Mouse (Mus musculus) frontal cortex, postnatal 10 days (tissue): Measurements from ENCODE around the gene Lyve1.

Experiments
- DNase-seq, 2 experiments: peaks; one replicate each; pipeline ENCODE4 v3.0.0; 2022; ENCODE audit warnings: low spot score in 2 of 2, mixed read lengths in 1 of 2

Gene Lyve1

DNA sequence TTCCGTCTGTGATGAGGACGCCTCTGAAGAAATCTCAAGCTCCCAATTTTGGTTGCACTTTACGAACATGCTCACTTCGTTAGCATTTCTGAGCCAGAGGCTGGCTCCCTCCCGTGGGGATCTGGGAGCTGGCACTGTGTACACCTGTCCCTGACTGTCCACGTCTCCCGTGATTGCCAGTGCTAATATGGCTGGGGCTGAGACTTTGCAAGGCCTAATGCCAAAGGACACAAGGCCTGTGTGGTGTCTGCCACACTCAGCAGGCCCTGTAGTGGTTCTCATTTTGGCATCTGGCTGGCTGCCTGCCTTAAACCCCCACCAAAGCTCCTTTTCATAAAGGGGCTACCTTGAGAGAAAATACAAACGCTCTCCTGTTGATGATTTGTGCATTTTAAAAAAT lies 52.0 kb downstream of the Lyve1 start:
- peak in 1 of 2 experiments; percentile 5 for DNase-seq

DNA sequence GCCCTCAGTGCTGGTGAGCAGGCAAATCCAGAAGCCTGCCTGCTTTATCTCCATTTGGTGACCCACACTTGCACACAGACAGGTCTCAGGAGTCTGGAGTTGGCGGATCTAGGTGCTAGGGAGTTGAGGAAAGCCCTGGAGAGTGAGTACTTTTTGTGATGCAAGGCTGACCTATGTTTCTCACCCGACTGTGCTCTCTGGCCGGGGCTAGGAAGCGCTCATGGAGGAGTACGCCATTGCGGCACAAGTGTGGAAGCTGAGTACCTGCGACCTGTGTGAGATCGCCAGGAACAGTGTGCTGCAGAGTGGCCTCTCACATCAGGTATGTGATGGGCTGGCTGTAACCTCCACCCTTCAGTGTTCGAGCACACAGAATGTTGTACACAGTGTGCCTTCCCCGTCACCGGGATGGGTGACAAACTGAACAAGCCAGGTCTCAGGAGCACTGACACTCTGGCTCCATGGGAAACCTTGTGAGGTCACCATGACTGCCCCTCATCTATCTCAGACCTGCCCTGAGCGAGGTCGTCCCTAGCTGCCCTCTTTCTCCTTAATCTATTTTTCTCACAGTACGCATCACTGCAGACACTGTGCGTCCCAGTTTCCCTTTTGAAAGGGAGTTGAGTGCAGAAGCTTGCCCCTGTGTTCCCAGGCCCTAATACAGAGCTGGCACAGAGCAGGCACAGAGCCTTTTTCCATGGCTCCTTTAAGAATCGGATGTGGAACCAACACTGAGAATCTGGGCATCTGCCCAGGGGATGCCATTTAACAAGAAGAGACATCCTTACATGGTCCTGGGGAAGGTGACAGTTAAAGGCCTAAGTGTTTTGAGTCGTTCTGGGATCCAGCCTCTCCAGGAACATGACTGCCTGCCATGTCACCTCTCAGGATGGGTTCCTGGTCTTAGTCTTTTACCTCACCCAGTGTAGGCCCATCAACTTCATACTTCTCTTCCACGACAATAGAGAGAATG lies 53.2 kb downstream of the Lyve1 start:
- DNase-seq, result no peak

DNA sequence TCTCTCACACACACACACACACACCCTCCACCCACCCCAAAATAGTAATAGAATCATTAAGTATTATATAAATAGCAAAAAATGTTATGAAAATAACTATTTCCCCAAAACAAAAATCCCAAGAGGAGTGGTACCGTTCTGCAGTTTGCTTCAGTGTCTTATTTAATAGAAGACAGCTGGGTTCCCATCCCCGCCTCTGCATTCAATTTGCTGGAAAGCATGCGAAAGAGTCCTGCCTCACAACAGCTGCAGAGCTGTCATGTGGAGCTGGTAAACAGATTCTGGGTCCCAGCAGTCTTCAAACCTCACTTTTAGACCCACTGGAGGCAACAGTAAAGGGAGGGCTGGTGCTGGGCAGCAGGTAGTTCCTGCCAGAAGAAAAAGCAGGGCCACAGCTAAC lies 54.1 kb downstream of the Lyve1 start:
- no peak for DNase-seq

DNA sequence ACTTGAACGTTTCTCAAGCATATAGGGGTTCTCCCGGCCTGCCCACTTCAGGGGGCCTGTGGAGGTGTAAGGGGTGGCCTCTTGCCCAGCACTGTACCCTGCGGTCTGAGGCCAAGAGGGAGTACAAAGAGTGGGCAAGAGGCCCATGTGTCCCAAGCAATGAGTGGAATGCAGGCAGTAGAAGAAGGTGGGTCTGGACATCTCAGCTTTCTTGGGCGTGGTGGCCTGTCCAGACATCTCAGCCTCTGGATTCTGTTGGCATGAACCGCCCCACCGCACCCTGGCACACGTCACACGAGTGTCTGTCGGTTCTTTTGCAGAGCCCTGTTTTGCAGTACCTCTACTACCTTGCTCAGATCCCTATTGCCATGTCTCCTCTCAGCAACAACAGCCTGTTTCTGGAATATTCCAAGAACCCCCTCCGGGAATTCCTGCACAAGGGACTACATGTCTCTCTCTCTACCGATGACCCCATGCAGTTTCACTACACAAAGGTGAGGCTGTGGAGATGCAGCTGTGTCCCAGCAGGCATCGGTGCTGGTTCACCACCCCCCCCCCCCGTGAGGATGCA lies 55.5 kb downstream of the Lyve1 start:
- DNase-seq, result no peak

DNA sequence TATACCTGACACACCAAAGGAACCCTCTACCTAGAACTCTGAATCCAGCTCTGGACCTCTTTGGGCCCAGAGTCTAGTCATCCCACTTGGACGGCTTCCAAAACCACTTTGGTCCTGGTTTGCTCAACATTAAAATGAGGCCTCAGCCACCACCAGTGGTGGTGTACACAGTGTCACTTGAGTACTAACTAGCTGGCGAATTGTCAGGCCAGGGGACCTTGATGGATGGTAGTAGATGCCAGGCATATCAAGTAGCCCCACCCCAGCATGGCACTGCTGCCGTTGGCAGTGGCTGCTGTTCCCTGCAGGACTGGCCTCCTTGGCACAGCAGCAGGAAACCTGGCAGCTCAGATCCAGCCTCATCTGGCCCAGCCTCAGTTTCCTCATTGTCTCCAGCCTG lies 58.8 kb downstream of the Lyve1 start:
- peak; percentile 52 to 72 for DNase-seq

DNA sequence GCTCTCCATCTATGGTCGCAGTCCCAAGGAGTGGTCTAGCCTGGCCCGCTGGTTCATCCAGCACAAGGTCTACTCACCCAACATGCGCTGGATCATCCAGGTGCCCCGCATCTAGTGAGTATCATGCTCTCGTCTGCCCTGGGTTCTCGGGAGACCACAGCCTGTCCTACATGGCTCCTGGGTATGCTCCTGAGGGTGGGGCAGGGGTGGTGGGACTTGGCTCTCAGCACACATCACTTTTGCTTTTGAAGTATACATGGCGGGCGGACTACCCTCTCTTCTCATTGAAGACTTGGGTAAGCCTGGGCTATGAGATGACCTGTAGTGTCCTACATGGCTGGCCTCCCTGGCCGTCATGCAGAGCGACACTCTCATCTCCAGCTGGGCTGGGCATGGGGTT lies 59.9 kb downstream of the Lyve1 start:
- DNase-seq, result no peak

DNA sequence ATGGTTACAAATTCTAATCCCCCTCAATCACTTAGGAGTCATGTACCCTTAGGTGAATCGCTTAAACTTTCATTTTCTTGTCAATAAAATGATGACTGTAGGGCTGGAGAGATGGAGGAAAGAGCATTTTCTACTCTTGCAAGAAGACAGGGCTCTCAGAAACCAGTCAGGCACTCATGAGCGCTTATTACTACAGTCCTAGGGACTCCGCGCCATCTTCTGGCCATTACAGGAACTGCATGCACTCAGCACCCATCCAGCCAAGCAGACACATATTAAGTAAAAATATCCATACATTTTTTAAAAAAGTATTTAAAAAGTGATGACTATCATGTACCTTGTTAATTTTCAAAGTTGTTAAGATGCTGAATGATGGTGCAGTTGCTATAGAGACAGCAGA lies 62.0 kb downstream of the Lyve1 start:
- peak; percentile 65 to 83 for DNase-seq
